Comparison of ENCODE assay signal across 9 mouse cellular contexts in the genomic region with DNA sequence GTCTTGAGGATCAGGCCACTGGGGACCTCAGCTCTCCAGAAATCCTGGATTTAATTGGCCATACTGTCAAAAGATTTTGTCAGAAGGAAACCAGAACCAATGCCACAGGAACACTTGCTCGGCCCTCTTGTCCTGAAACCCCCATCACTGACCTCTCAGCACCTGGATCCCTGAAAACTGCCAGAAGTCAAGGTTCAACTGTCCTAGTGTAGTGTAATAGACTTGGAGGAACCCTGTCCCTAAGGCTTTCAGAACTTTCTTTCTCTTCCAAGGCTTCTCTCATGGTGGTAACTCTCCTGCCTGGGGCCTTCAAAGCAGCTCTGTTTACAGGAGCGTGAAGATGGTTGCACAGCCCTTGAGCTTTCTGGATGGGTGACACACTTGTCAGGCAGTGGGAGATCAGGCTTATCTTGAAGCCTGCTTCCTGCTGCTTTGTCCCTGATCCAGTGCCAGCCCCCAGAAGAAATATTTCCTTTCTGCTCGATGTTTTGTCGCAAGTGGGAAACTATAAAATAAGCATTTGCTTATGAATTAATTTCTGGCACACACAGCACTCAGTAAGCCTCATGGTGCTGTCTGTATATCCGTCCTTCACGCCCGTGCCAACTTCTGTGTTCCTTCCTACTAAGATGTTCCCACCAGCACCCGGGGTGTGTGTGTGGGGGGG.
DNase-seq lines count a peak whose midpoint lies in the region; ATAC-seq lines count a peak whose summit lies in the region.
"Had no signal": no experiment of that assay in that cellular context is flagged by ENCODE, and none has a peak within 500 bp of the region (broad histone marks: within the 10 kb centered on the region; RNA-seq: fewer than 3 reads in every experiment).

No protein-coding gene starts in this region.

- no peak for ATAC-seq in forebrain, embryonic 11.5 days (replicated peaks; ENCODE audit: low FRiP score)
- no peak; the same call in 1 of the 2 replicates for ATAC-seq in kidney, embryonic 15.5 days (replicated peaks; ENCODE audit: low FRiP score)
- no peak for ATAC-seq in stomach, embryonic 16.5 days (ENCODE audit: insufficient read depth, low FRiP score)

- H3K27me3 ChIP-seq in forebrain, embryonic 11.5 days (ENCODE audit: control insufficient read depth, insufficient read depth, low read length): no peaks in the 10 kb centered on the region
- H3K27me3 ChIP-seq in forebrain, embryonic 10.5 days (ENCODE audit: poor library complexity, severe bottlenecking): no peaks in the 10 kb centered on the region
- H3K27me3 ChIP-seq in kidney, embryonic 15.5 days: no peaks in the 10 kb centered on the region
- no peaks in the 10 kb centered on the region for H3K27me3 ChIP-seq in stomach, embryonic 16.5 days (ENCODE audit: control insufficient read depth, insufficient read depth, low read length)
- H3K27me3 ChIP-seq: neural tube, embryonic 12.5 days had no signal

- H3K9ac ChIP-seq in forebrain, embryonic 11.5 days (ENCODE audit: low read length): no peak overlapping the region
- no peak overlapping the region for H3K9ac ChIP-seq in kidney, embryonic 15.5 days
- H3K9ac ChIP-seq in stomach, embryonic 16.5 days (ENCODE audit: low read length): no peak overlapping the region
- H3K9ac ChIP-seq: neural tube, embryonic 12.5 days had no signal

- no peaks in the 10 kb centered on the region for H3K9me3 ChIP-seq in forebrain, embryonic 11.5 days (ENCODE audit: control insufficient read depth, low read length)
- no peaks in the 10 kb centered on the region for H3K9me3 ChIP-seq in forebrain, embryonic 10.5 days
- no peaks in the 10 kb centered on the region for H3K9me3 ChIP-seq in kidney, embryonic 15.5 days (replicated peaks)
- H3K9me3 ChIP-seq in stomach, embryonic 16.5 days (replicated peaks; ENCODE audit: control insufficient read depth, low read length): no peaks in the 10 kb centered on the region
- H3K9me3 ChIP-seq: neural tube, embryonic 12.5 days had no signal

- H3K4me3 ChIP-seq in forebrain, embryonic 11.5 days (ENCODE audit: low read depth, low read length): no peak overlapping the region
- no peak overlapping the region for H3K4me3 ChIP-seq in forebrain, embryonic 10.5 days
- H3K4me3 ChIP-seq in kidney, embryonic 15.5 days (replicated peaks): no peak overlapping the region
- H3K4me3 ChIP-seq in stomach, embryonic 16.5 days (replicated peaks; ENCODE audit: low read length): no peak overlapping the region
- H3K4me3 ChIP-seq: neural tube, embryonic 12.5 days had no signal

- no peaks in the 10 kb centered on the region for H3K4me1 ChIP-seq in forebrain, embryonic 11.5 days (replicated peaks; ENCODE audit: control insufficient read depth, insufficient read depth, low read length)
- H3K4me1 ChIP-seq in forebrain, embryonic 10.5 days: peaks cover 11% of the 10 kb centered on the region; the same call in 1 of the 2 replicates
- peaks cover 45% of the 10 kb centered on the region for H3K4me1 ChIP-seq in kidney, embryonic 15.5 days
- peaks cover 20% of the 10 kb centered on the region for H3K4me1 ChIP-seq in stomach, embryonic 16.5 days (ENCODE audit: control insufficient read depth, insufficient read depth, low read length)
- H3K4me1 ChIP-seq: neural tube, embryonic 12.5 days had no signal

- peak; percentile 16 for DNase-seq in forebrain, embryonic 11.5 days (ENCODE audit: low spot score)
- DNase-seq in forebrain, embryonic 10.5 days (ENCODE audit: extremely low spot score, low spot score): no peak
- peak; percentile 72 for DNase-seq in right cerebral cortex, adult 18-20 months
- no peak for DNase-seq in right cerebral cortex, postnatal 4 days
- no peak for DNase-seq in urinary bladder, adult 18-20 months (ENCODE audit: low spot score in 2 of 2)
- no peak for DNase-seq in cerebellum, adult 18-20 months

- 87% methylated on average over 8 of the region's 8 CpGs for WGBS in forebrain, embryonic 11.5 days
- WGBS in forebrain, embryonic 10.5 days: 88% methylated on average over 8 of the region's 8 CpGs
- WGBS in kidney, embryonic 15.5 days: 53% methylated on average over 8 of the region's 8 CpGs
- 49% methylated on average over 8 of the region's 8 CpGs for WGBS in stomach, embryonic 16.5 days

- no peak overlapping the region for H3K27ac ChIP-seq in forebrain, embryonic 11.5 days (ENCODE audit: low read depth, low read length)
- no peak overlapping the region for H3K27ac ChIP-seq in forebrain, embryonic 10.5 days
- H3K27ac ChIP-seq in kidney, embryonic 15.5 days: peak overlapping the region; percentile 70
- peak overlapping the region; percentile 85 for H3K27ac ChIP-seq in stomach, embryonic 16.5 days (ENCODE audit: low read length)
- H3K27ac ChIP-seq: neural tube, embryonic 12.5 days had no signal

- H3K36me3 ChIP-seq in forebrain, embryonic 11.5 days (ENCODE audit: control insufficient read depth, insufficient read depth, low read length): no peaks in the 10 kb centered on the region
- H3K36me3 ChIP-seq in forebrain, embryonic 10.5 days (replicated peaks): peaks cover 16% of the 10 kb centered on the region
- peaks cover 10% of the 10 kb centered on the region; the same call in 1 of the 2 replicates for H3K36me3 ChIP-seq in kidney, embryonic 15.5 days
- H3K36me3 ChIP-seq in stomach, embryonic 16.5 days (ENCODE audit: control insufficient read depth, insufficient read depth, low read length): 0 out of 2 replicates have a peak, but pooled peaks cover 5% of the 10 kb centered on the region
- H3K36me3 ChIP-seq: neural tube, embryonic 12.5 days had no signal

- no peak overlapping the region for H3K4me2 ChIP-seq in forebrain, embryonic 11.5 days (ENCODE audit: low read depth, low read length, severe bottlenecking)
- no peak overlapping the region for H3K4me2 ChIP-seq in kidney, embryonic 15.5 days
- no peak overlapping the region for H3K4me2 ChIP-seq in stomach, embryonic 16.5 days (ENCODE audit: low read depth, low read length)
- H3K4me2 ChIP-seq: neural tube, embryonic 12.5 days had no signal

Comparison
In these comparisons a context has a peak if more than half of its experiments do, and no peak if none do; other contexts are left out.
1. DNase-seq: peak in forebrain, embryonic 11.5 days (single experiment) and right cerebral cortex, adult 18-20 months (single experiment); none in forebrain, embryonic 10.5 days (single experiment), right cerebral cortex, postnatal 4 days (single experiment), urinary bladder, adult 18-20 months (0 of 2) and cerebellum, adult 18-20 months (0 of 2).
2. H3K27ac ChIP-seq: peak in kidney, embryonic 15.5 days (single experiment) and stomach, embryonic 16.5 days (single experiment); none in forebrain, embryonic 11.5 days (single experiment) and forebrain, embryonic 10.5 days (single experiment).